Comparison of ENCODE assay signal across 37 mouse cellular contexts in genomic region chr11:121006184-121006583, GRCm38 (mm10). TPM values are rescaled to one million over a fixed set of nuclear protein-coding genes. Genes with fewer than 3 reads are reported as not detected.
"Had no signal": no experiment of that assay in that cellular context is flagged by ENCODE, and none has a peak within 500 bp of the region (broad histone marks: within the 10 kb centered on the region; RNA-seq: fewer than 3 reads in every experiment).

No protein-coding gene starts in this region.

- H3K27ac ChIP-seq: embryonic facial prominence, embryonic 12.5 days; embryonic facial prominence, embryonic 15.5 days; forebrain, embryonic 10.5 days; forebrain, embryonic 12.5 days; forebrain, embryonic 13.5 days; forebrain, embryonic 15.5 days; gastrocnemius, adult 2 months; heart, adult 2 months; heart, embryonic 10.5 days had no signal

- H3K9me3 ChIP-seq: embryonic facial prominence, embryonic 15.5 days; forebrain, embryonic 10.5 days; forebrain, embryonic 12.5 days; forebrain, embryonic 13.5 days; forebrain, embryonic 15.5 days; heart, embryonic 10.5 days had no signal

- H3K9ac ChIP-seq: embryonic facial prominence, embryonic 12.5 days; embryonic facial prominence, embryonic 15.5 days; forebrain, embryonic 12.5 days; forebrain, embryonic 13.5 days; forebrain, embryonic 15.5 days; forebrain, postnatal 0 days had no signal

- H3K27me3 ChIP-seq: embryonic facial prominence, embryonic 12.5 days; embryonic facial prominence, embryonic 15.5 days; forebrain, embryonic 12.5 days; forebrain, embryonic 13.5 days; forebrain, embryonic 15.5 days had no signal

- H3K36me3 ChIP-seq: embryonic facial prominence, embryonic 12.5 days; embryonic facial prominence, embryonic 15.5 days; forebrain, embryonic 10.5 days; forebrain, embryonic 12.5 days; forebrain, embryonic 15.5 days; heart, embryonic 10.5 days had no signal

- H3K4me1 ChIP-seq: embryonic facial prominence, embryonic 15.5 days; forebrain, embryonic 12.5 days; forebrain, embryonic 13.5 days; forebrain, embryonic 15.5 days; heart, embryonic 10.5 days had no signal

- ATAC-seq: forebrain, embryonic 13.5 days; forebrain, embryonic 14.5 days; forebrain, embryonic 15.5 days; forebrain, embryonic 16.5 days; forebrain, postnatal 0 days had no signal

- H3K4me2 ChIP-seq: embryonic facial prominence, embryonic 12.5 days; embryonic facial prominence, embryonic 15.5 days; forebrain, embryonic 12.5 days; forebrain, embryonic 13.5 days; forebrain, embryonic 15.5 days had no signal

- DNase-seq: cerebellum, adult 2 months; cerebellum, adult 8-10 months; cerebellum, adult 9-10 months; cerebellum, adult 9-11 months; cerebellum, postnatal 10 days; cerebellum, postnatal 14 days; cerebellum, postnatal 25 days; cerebellum, postnatal 36 days; embryo, embryonic 11 days; forebrain, postnatal 0 days; gastrocnemius, adult 2 months; gastrocnemius, postnatal 10 days; gastrocnemius, postnatal 14 days; gastrocnemius, postnatal 25 days; gastrocnemius, postnatal 36 days; heart, adult 18-20 months; heart, adult 2 months had no signal

- H3K4me3 ChIP-seq: embryonic facial prominence, embryonic 12.5 days; embryonic facial prominence, embryonic 15.5 days; erythroblast, embryonic 14.5 days; forebrain, embryonic 10.5 days; forebrain, embryonic 12.5 days; forebrain, embryonic 13.5 days; forebrain, embryonic 15.5 days; gastrocnemius, adult 2 months; heart, adult 2 months; heart, embryonic 10.5 days had no signal

RNA-seq across cellular contexts. Expression of gene Cd7, which starts 33.0 kb away (rescaled TPM):
- total RNA-seq: forebrain, postnatal 0 days; gastrocnemius, adult 18-20 months; gastrocnemius, adult 2 months; gastrocnemius, adult 8-10 months; gastrocnemius, postnatal 10 days; gastrocnemius, postnatal 14 days; gastrocnemius, postnatal 25 days; gastrocnemius, postnatal 36 days; gastrocnemius, postnatal 4 days had no signal
- polyA plus RNA-seq: embryonic facial prominence, embryonic 11.5 days; erythroblast, embryonic 14.5 days; forebrain, embryonic 10.5 days; forebrain, embryonic 11.5 days; forebrain, embryonic 12.5 days; forebrain, embryonic 13.5 days; forebrain, embryonic 14.5 days; forebrain, embryonic 15.5 days; forebrain, embryonic 16.5 days; forebrain, postnatal 0 days; heart, embryonic 10.5 days had no signal

RNA-seq across cellular contexts. Expression of gene Sectm1b, which starts 57.2 kb away (rescaled TPM):
- total RNA-seq: common myeloid progenitor, adult 5-6 weeks; forebrain, postnatal 0 days; gastrocnemius, adult 18-20 months; gastrocnemius, adult 2 months; gastrocnemius, adult 8-10 months; gastrocnemius, postnatal 10 days; gastrocnemius, postnatal 14 days; gastrocnemius, postnatal 25 days; gastrocnemius, postnatal 36 days; gastrocnemius, postnatal 4 days; granulocyte monocyte progenitor cell, adult 5-6 weeks; heart, adult 18-20 months; heart, adult 2 months; heart, adult 8-10 months had no signal
- polyA plus RNA-seq: cerebellum, adult 2 months; cortical plate, adult 2 months; embryonic facial prominence, embryonic 11.5 days; embryonic facial prominence, embryonic 12.5 days; erythroblast, embryonic 14.5 days; forebrain, embryonic 10.5 days; forebrain, embryonic 11.5 days; forebrain, embryonic 12.5 days; forebrain, embryonic 13.5 days; forebrain, embryonic 14.5 days; forebrain, embryonic 15.5 days; forebrain, embryonic 16.5 days; forebrain, postnatal 0 days; frontal cortex, adult 2 months; heart, adult 2 months; heart, embryonic 10.5 days had no signal
